Mouse (Mus musculus): Measurements from ENCODE around the gene Rufy3. TPM values are rescaled to one million over a fixed set of nuclear protein-coding genes. Genes with fewer than 3 reads are reported as not detected.

Rufy3 gene
- 4.9 TPM for polyA plus RNA-seq (2017; shearing (Covaris generic))

GRCm38 (mm10) chr5:88564501-88565147 lies at the start of gene Rufy3:
Rufy3 (plus strand) TSS chr5:88565040.

DNA sequence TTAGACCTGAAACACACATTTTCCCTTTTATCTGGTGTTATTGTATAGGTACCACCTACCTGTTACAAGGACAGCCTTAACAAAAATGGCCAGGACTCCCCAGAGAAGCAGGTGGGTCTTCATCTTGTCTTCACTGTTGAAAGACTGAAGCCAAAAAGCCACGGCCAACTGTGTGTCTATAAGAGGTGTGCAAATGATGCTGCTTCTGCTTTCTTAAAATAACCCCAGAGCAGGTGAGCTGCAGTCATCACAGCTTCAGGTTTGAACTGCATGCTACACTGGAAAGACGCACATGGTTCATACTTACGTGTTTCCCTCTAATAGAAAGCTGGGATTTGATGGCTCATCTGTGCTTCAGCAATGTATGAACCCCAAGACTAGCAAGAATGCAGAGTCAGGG lies 37.2 kb upstream of the Rufy3 start, which contains the start of gene Jchain:
Gene Jchain, minus strand, starts transcription at position 235 of the 400 bp plus-strand sequence.

GRCm38 (mm10) chr5:88554086-88554886 lies 10.6 kb upstream of the Rufy3 start, which contains the start of gene Utp3:
Utp3 (plus strand) TSS chr5:88554462.

GRCm38 (mm10) chr5:88675443-88676387 lies 110.9 kb downstream of the Rufy3 start, which contains the start of gene Grsf1:
Grsf1 (minus strand) TSS chr5:88676171.

Other genes with a start within 250 kb of the Rufy3 start
- gene Prol1, start 247.7 kb upstream of the Rufy3 start, polyA plus RNA-seq (2017; shearing (Covaris generic)), result not detected
- not detected for gene Amtn, start 188.9 kb upstream of the Rufy3 start, polyA plus RNA-seq (2017; shearing (Covaris generic))
- not detected for gene Ambn, start 109.0 kb upstream of the Rufy3 start, polyA plus RNA-seq (2017; shearing (Covaris generic))
- not detected for gene Enam, start 77.1 kb upstream of the Rufy3 start, polyA plus RNA-seq (2017; shearing (Covaris generic))
- gene Jchain, start 37.1 kb upstream of the Rufy3 start, polyA plus RNA-seq (2017; shearing (Covaris generic)), result not detected
- gene Utp3, start 10.6 kb upstream of the Rufy3 start, polyA plus RNA-seq (2017; shearing (Covaris generic)), result 93.2 TPM
- gene Grsf1, start 111.1 kb downstream of the Rufy3 start, polyA plus RNA-seq (2017; shearing (Covaris generic)), result 46.6 TPM
- 12.8 TPM for gene Mob1b, start 155.8 kb downstream of the Rufy3 start, polyA plus RNA-seq (2017; shearing (Covaris generic))
- gene Dck, start 200.0 kb downstream of the Rufy3 start, polyA plus RNA-seq (2017; shearing (Covaris generic)), result 56.5 TPM

Measured in naive thymus-derived CD4-positive, alpha-beta T cell, adult 5 months (primary cell).